In genomic region chr19:12440103-12440725, GRCm38 (mm10) we compare ENCODE assay signal across 19 mouse cellular contexts. TPM values are rescaled to one million over a fixed set of nuclear protein-coding genes. Genes with fewer than 3 reads are reported as not detected.
DNase-seq lines count a peak whose midpoint lies in the region; ATAC-seq and TF ChIP-seq lines count a peak whose summit lies in the region.
"Had no signal": no experiment of that assay in that cellular context is flagged by ENCODE, and none has a peak within 500 bp of the region (broad histone marks: within the 10 kb centered on the region; RNA-seq: fewer than 3 reads in every experiment).

No protein-coding gene starts in this region.

- ATAC-seq in neutrophil, adult 5-6 weeks (ENCODE audit: extremely low read depth, insufficient number of reproducible peaks, low FRiP score, poor library complexity, severe bottlenecking), result peak; percentile 54; the same call in 1 of the 2 replicates
- no peak for ATAC-seq in erythroblast, adult 5-6 weeks (replicated peaks; ENCODE audit: low FRiP score, poor library complexity, severe bottlenecking)

- H3K4me3 ChIP-seq in gastrocnemius, adult 2 months, result no peak overlapping the region
- H3K4me3 ChIP-seq in lung, adult 2 months (replicated peaks; ENCODE audit: extremely low read depth, low read depth, low read length), result no peak overlapping the region
- H3K4me3 ChIP-seq in cortical plate, adult 2 months (ENCODE audit: insufficient read depth, low read length), result no peak overlapping the region
- H3K4me3 ChIP-seq: embryonic facial prominence, embryonic 13.5 days; forebrain, embryonic 12.5 days; hindbrain, embryonic 10.5 days; midbrain, embryonic 10.5 days had no signal

- DNase-seq in gastrocnemius, adult 2 months, result no peak
- DNase-seq in gastrocnemius, postnatal 4 days (ENCODE audit: low spot score in 2 of 2), result no peak
- DNase-seq in lung, adult 2 months, result peak; percentile 14
- no peak for DNase-seq in lung, adult 18-20 months
- no peak for DNase-seq in cerebellum, adult 18-20 months
- DNase-seq: cerebellum, adult 9-10 months; gastrocnemius, postnatal 36 days; kidney, postnatal 14 days had no signal

- no peak for TF ChIP-seq CTCF in gastrocnemius, adult 2 months (IDR thresholded peaks at IDR 0.05)
- TF ChIP-seq CTCF in lung, adult 2 months (IDR thresholded peaks at IDR 0.05; ENCODE audit: insufficient read depth, low read length), result no peak
- no peak for TF ChIP-seq CTCF in cortical plate, adult 2 months (IDR thresholded peaks at IDR 0.05; ENCODE audit: extremely low read depth, insufficient read depth, low read length)

- peak overlapping the region; percentile 69 for H3K27ac ChIP-seq in gastrocnemius, adult 2 months
- H3K27ac ChIP-seq in cortical plate, adult 2 months (ENCODE audit: insufficient read depth, low read length), result 0 out of 2 replicates have a peak overlapping the region, but pooled peaks have one; percentile 13
- H3K27ac ChIP-seq: embryonic facial prominence, embryonic 13.5 days; forebrain, embryonic 12.5 days; hindbrain, embryonic 10.5 days; midbrain, embryonic 10.5 days had no signal

- 58% methylated on average over 5 of the region's 5 CpGs for WGBS in lung, adult 2 months

- intact Hi-C loops in gastrocnemius, adult 2 months (cut with DNase I), result no loop called here

- no peak for TF ChIP-seq POLR2A in lung, adult 2 months (IDR thresholded peaks at IDR 0.05; ENCODE audit: borderline replicate concordance, extremely low read depth, low read depth, low read length)
- no peak for TF ChIP-seq POLR2A in cortical plate, adult 2 months (IDR thresholded peaks at IDR 0.05; ENCODE audit: extremely low read depth, insufficient read depth, low read length)

- H3K4me1 ChIP-seq in lung, adult 2 months (ENCODE audit: control insufficient read depth, insufficient read depth, low read length), result no peaks in the 10 kb centered on the region
- no peaks in the 10 kb centered on the region for H3K4me1 ChIP-seq in cortical plate, adult 2 months (ENCODE audit: control insufficient read depth, insufficient read depth, low read length)
- H3K4me1 ChIP-seq: embryonic facial prominence, embryonic 13.5 days; forebrain, embryonic 12.5 days; hindbrain, embryonic 10.5 days had no signal

RNA-seq across cellular contexts. Expression of gene Pfpl, which starts 12.5 kb away (rescaled TPM):
- total RNA-seq in gastrocnemius, adult 2 months (2021), result not detected
- total RNA-seq in gastrocnemius, postnatal 4 days (2021), result not detected
- not detected in 2 replicates for polyA plus RNA-seq in lung, adult 2 months (2012; rRNA removed)
- 0.02 TPM in 1 of 2 replicates, not detected in the other for polyA plus RNA-seq in cortical plate, adult 2 months (2012; rRNA removed)
- total RNA-seq in neutrophil, adult 5-6 weeks (2017), result not detected in 2 replicates
- total RNA-seq in erythroblast, adult 5-6 weeks (2015; ENCODE audit: low replicate concordance), result not detected in 2 replicates
- not detected in 2 replicates for total RNA-seq in erythroblast, adult 5-6 weeks (2017; ENCODE audit: low replicate concordance)
- total RNA-seq: gastrocnemius, postnatal 36 days; layer of hippocampus, postnatal 14 days; MEL had no signal
- polyA plus RNA-seq: embryonic facial prominence, embryonic 13.5 days; forebrain, embryonic 12.5 days; hindbrain, embryonic 10.5 days; intestine, embryonic 14.5 days; limb, embryonic 14.5 days; midbrain, embryonic 10.5 days had no signal

RNA-seq across cellular contexts. Expression of gene Mpeg1, which starts 20.4 kb away (rescaled TPM):
- 1 to 10 TPM in 1 of 2 experiments, under 1 TPM in 1; 0.98 to 1.1 TPM for total RNA-seq in gastrocnemius, adult 2 months (2021)
- 1 to 10 TPM; 3.7 to 3.9 TPM for total RNA-seq in gastrocnemius, postnatal 4 days (2021)
- polyA plus RNA-seq in lung, adult 2 months (2012; rRNA removed), result 22.2 and 35.3 TPM in 2 replicates
- 11.9 and 13.0 TPM in 2 replicates for polyA plus RNA-seq in cortical plate, adult 2 months (2012; rRNA removed)
- total RNA-seq in neutrophil, adult 5-6 weeks (2017), result 276 and 282 TPM in 2 replicates
- total RNA-seq in erythroblast, adult 5-6 weeks (2015; ENCODE audit: low replicate concordance), result 92.8 and 101 TPM in 2 replicates
- 46.2 and 49.6 TPM in 2 replicates for total RNA-seq in erythroblast, adult 5-6 weeks (2017; ENCODE audit: low replicate concordance)
- total RNA-seq: MEL had no signal

RNA-seq across cellular contexts. Expression of gene Olfr1441, which starts 23.0 kb away (rescaled TPM):
- not detected for total RNA-seq in gastrocnemius, adult 2 months (2021)
- not detected for total RNA-seq in gastrocnemius, postnatal 4 days (2021)
- polyA plus RNA-seq in lung, adult 2 months (2012; rRNA removed), result not detected in 2 replicates
- polyA plus RNA-seq in cortical plate, adult 2 months (2012; rRNA removed), result not detected in 2 replicates
- total RNA-seq in neutrophil, adult 5-6 weeks (2017), result not detected in 2 replicates
- not detected in 2 replicates for total RNA-seq in erythroblast, adult 5-6 weeks (2015; ENCODE audit: low replicate concordance)
- not detected in 2 replicates for total RNA-seq in erythroblast, adult 5-6 weeks (2017; ENCODE audit: low replicate concordance)
- total RNA-seq: gastrocnemius, postnatal 36 days; layer of hippocampus, postnatal 14 days; MEL had no signal
- polyA plus RNA-seq: embryonic facial prominence, embryonic 13.5 days; forebrain, embryonic 12.5 days; hindbrain, embryonic 10.5 days; intestine, embryonic 14.5 days; limb, embryonic 14.5 days; midbrain, embryonic 10.5 days had no signal

RNA-seq across cellular contexts. Expression of gene Olfr1440, which starts 53.1 kb away (rescaled TPM):
- not detected for total RNA-seq in gastrocnemius, adult 2 months (2021)
- not detected for total RNA-seq in gastrocnemius, postnatal 4 days (2021)
- not detected in 2 replicates for polyA plus RNA-seq in lung, adult 2 months (2012; rRNA removed)
- polyA plus RNA-seq in cortical plate, adult 2 months (2012; rRNA removed), result not detected in 2 replicates
- not detected in 2 replicates for total RNA-seq in neutrophil, adult 5-6 weeks (2017)
- total RNA-seq in erythroblast, adult 5-6 weeks (2015; ENCODE audit: low replicate concordance), result not detected in 2 replicates
- not detected in 2 replicates for total RNA-seq in erythroblast, adult 5-6 weeks (2017; ENCODE audit: low replicate concordance)
- total RNA-seq: gastrocnemius, postnatal 36 days; layer of hippocampus, postnatal 14 days; MEL had no signal
- polyA plus RNA-seq: embryonic facial prominence, embryonic 13.5 days; forebrain, embryonic 12.5 days; hindbrain, embryonic 10.5 days; intestine, embryonic 14.5 days; limb, embryonic 14.5 days; midbrain, embryonic 10.5 days had no signal

Comparison
In these comparisons a context has a peak if more than half of its experiments do, and no peak if none do; other contexts are left out.
1. RNA of gene Mpeg1, which starts 20.4 kb away (total RNA-seq): 276 to 282 TPM in neutrophil, adult 5-6 weeks and 46.2 to 101 TPM in erythroblast, adult 5-6 weeks; 3.7 to 3.9 TPM in gastrocnemius, postnatal 4 days and 0.98 to 1.1 TPM in gastrocnemius, adult 2 months; every median in the first group is over 4 times any median in the second.